Mouse (Mus musculus): Measurements from ENCODE around the gene Dpp7. TPM values are rescaled to one million over a fixed set of nuclear protein-coding genes. Genes with fewer than 3 reads are reported as not detected.

Dpp7 gene
- 19.9 and 23.7 TPM in 2 replicates for polyA plus RNA-seq (2015; fragmentation: Nextera tagmentation; extraction: Ambion mirVana)

DNA sequence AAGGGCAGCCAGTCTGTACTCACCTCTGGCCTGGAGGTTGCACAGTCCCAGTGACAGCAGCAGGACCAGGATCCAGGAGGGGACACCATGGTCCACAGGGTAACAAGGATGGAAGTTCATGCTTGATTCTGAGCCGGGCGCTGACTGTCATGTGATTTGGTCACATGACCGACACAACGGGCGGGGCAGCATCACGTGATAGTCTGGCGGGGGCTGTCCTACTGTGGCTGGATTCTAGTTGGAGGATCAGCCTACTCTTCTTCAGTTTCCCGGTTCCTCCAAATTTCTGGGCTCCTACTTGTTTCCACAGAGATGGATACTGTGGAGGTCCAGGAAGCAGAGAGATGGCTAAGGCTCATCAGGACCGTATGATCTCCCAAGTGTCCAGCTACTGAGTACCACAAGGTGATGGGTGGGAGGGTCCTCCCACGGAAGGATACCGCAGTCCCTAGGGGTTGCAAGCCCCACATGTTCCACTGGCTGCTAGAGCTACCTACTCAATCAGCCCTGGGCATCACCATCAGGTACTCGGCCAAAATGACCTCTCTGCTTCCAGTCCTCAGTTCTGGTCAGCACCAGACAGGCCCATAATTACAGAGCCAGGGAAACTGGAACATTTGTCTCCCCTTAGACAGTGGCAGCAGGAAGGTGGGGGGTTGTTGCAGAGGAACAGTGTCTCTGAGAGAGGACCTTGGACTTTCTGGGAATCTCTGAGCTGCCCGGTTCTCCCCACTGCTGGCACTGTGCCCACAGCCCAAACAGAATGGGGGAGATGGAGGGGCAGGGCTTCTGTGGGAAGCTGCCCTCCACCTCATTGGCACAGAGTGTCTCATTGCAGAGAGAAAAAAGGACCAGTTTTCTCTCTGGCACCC, at the start of gene Dpp7:
Gene Dpp7, minus strand, starts transcription at position 152 of the 872 bp plus-strand sequence.
- Histone ChIP-seq H3K4me2 (replicated peaks) (peak within 1 kb of the TSS; percentile 91), H3K27me3 (no peaks in the 10 kb centered on the region), H3K27ac (no peak within 1 kb of the TSS), H3K4me3 (replicated peaks) (peak within 1 kb of the TSS; percentile 55), H3K4me1 (replicated peaks) (peaks cover 24% of the 10 kb centered on the region), H3K36me3 (peaks cover 26% of the 10 kb centered on the region), H3K9ac (replicated peaks) (peak within 1 kb of the TSS; percentile 60), H3K9me3 (no peaks in the 10 kb centered on the region)
- WGBS, result 3% methylated on average over 13 of the region's 13 CpGs
- ATAC-seq, result peak; percentile 87

DNA sequence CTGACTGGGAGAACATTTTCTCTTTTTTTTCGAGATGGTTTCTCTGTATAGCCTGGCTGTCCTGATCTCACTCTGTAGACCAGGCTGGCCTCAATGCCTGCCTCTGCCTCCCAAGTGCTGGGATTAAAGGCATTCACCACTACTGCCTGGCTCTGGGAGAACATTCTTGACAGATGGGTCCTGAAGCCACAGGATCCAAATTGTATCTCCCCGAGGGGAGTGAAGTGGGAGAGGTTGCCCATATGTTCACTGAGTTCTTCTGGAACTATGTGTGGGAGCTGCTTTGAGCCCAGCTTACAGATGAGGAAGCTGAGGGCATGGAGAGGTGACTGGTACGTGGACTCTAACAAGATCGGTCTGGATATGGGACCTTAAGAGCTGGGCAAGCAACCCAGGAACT, 47.8 kb upstream of the Dpp7 start:
- H3K27me3 ChIP-seq, result peaks cover 25% of the 10 kb centered on the region
- peak overlapping the region; percentile 99 for H3K9ac ChIP-seq (replicated peaks)
- WGBS, result 95% methylated on average over 4 of the region's 4 CpGs
- H3K4me3 ChIP-seq (replicated peaks), result peak overlapping the region; percentile 97
- H3K9me3 ChIP-seq, result no peaks in the 10 kb centered on the region
- no peak for ATAC-seq
- H3K4me1 ChIP-seq (replicated peaks), result peaks cover 44% of the 10 kb centered on the region
- peaks cover 36% of the 10 kb centered on the region for H3K36me3 ChIP-seq
- H3K27ac ChIP-seq, result peak overlapping the region; percentile 92
- peak overlapping the region; percentile 72 for H3K4me2 ChIP-seq (replicated peaks)

GRCm38 (mm10) chr2:25402972-25403601, 46.9 kb upstream of the Dpp7 start:
- H3K27ac ChIP-seq, result peak overlapping the region; percentile 92
- peak; percentile 73 for ATAC-seq
- peaks cover 34% of the 10 kb centered on the region for H3K27me3 ChIP-seq
- H3K9ac ChIP-seq (replicated peaks), result peak overlapping the region; percentile 99
- no peaks in the 10 kb centered on the region for H3K9me3 ChIP-seq
- H3K36me3 ChIP-seq, result peaks cover 27% of the 10 kb centered on the region
- H3K4me1 ChIP-seq (replicated peaks), result peaks cover 44% of the 10 kb centered on the region
- H3K4me3 ChIP-seq (replicated peaks), result peak overlapping the region; percentile 97
- H3K4me2 ChIP-seq (replicated peaks), result peak overlapping the region; percentile 72
- 1% methylated on average over 54 of the region's 54 CpGs for WGBS

DNA sequence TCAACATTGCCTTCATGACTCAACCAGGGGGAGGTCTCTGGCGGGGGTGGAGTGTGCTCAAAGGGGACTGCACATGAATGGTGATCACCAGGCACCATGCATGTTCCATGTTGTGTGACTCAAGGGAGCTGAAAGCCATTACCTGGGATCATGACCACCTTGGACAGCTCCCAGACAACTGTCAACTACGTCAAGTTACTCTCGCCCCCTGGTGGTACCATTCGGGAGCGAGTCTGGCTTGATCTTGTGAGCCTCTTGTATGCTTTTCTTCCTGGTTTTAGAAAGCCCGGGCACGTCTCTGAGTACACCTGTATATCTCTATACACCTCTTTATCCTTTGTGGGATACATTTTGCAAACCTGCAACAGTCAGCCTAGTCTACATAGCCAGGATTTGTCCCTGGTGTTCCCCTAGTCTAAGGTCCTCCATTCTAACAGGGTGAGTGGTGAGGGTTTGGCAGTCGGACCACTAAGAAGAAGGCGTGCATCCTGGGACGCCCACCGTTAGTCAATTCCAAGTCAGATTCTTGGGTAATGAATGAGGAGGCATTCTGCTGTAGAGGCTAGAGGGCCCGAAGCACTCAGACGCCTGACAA, 46.3 kb upstream of the Dpp7 start:
- Histone ChIP-seq H3K9me3 (no peaks in the 10 kb centered on the region), H3K27ac (peak overlapping the region; percentile 92), H3K27me3 (peaks cover 41% of the 10 kb centered on the region), H3K4me2 (replicated peaks) (peak overlapping the region; percentile 72), H3K4me3 (replicated peaks) (peak overlapping the region; percentile 97), H3K4me1 (replicated peaks) (peaks cover 44% of the 10 kb centered on the region), H3K36me3 (peaks cover 21% of the 10 kb centered on the region), H3K9ac (replicated peaks) (peak overlapping the region; percentile 99)
- WGBS, result 0% methylated on average over 13 of the region's 13 CpGs
- ATAC-seq, result peak; percentile 44

DNA sequence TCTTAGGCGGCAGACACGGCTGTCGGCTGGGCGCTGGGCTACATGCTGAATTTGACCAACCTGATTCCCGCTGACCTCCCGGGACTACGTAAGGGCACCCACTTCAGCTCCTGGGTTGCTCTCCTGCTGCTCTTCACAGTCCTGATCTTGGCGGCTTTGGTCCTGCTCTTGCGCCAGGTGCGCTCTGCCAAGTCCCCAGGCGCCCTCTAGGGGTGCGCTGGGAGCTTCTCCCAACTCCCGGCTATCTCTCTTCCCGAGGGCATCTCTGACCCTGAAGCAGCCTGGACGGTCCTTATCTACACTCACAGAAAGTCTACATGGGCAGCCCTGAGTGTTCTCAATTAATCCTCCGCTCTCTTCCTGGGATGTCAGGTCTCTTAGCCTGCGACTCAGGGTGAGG, 44.6 kb upstream of the Dpp7 start:
- H3K9me3 ChIP-seq, result no peaks in the 10 kb centered on the region
- peak overlapping the region; percentile 24 for H3K4me3 ChIP-seq (replicated peaks)
- 0 out of 2 replicates have a peak overlapping the region, but pooled peaks have one; percentile 21 for H3K9ac ChIP-seq (replicated peaks)
- no peak overlapping the region for H3K27ac ChIP-seq
- H3K4me1 ChIP-seq (replicated peaks), result peaks cover 41% of the 10 kb centered on the region
- 3% methylated on average over 17 of the region's 17 CpGs for WGBS
- H3K27me3 ChIP-seq, result peaks cover 58% of the 10 kb centered on the region
- H3K4me2 ChIP-seq (replicated peaks), result peak overlapping the region; percentile 49
- ATAC-seq, result no peak; the same call in 1 of the 2 replicates
- H3K36me3 ChIP-seq, result peaks cover 5% of the 10 kb centered on the region; the same call in 1 of the 2 replicates

DNA sequence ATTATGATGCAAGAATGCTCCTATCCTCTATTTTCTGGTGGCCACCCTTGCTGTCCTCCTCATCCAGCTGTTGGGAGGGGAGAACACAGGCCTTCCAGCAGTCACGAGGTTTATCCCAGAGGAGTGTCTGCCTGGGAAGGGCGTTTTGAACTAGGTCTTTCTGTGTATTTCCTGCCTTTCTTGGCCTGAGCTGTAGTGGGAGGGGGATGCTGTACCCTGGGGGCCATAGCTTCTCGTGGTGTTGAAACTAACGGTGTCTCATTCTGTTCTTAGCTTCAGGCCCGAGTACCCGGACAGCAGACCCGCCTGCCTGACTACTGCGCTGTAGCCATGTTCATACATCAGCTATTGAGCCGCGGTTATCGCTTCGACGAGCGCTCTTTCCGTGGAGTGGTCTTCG, 44.1 kb upstream of the Dpp7 start:
- Histone ChIP-seq H3K4me1 (replicated peaks) (peaks cover 38% of the 10 kb centered on the region), H3K9me3 (no peaks in the 10 kb centered on the region), H3K9ac (replicated peaks) (0 out of 2 replicates have a peak overlapping the region, but pooled peaks have one; percentile 21), H3K4me3 (replicated peaks) (peak overlapping the region; percentile 24), H3K27ac (no peak overlapping the region), H3K4me2 (replicated peaks) (peak overlapping the region; percentile 49), H3K27me3 (peaks cover 62% of the 10 kb centered on the region), H3K36me3 (peaks cover 5% of the 10 kb centered on the region; the same call in 1 of the 2 replicates)
- ATAC-seq, result no peak
- WGBS, result 24% methylated on average over 16 of the region's 16 CpGs

DNA sequence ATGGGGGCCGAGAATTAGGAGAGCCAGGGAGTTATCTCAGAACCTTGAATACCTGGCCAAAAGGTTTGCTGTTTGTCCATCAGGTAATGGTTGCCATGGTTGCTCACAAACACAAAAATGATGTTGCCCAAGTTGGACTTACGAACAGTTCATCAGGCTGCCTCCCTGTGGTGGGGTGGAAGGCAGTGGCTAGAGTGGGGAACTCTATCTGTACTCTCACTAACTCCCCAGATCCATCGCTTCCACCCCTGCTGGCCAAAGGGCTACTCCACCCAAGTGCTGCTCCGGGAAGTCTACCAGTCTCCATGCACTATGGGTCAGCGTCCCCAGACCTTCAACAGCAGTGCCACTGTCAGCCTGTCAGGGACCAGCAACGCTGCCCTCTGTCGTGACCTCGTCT, 42.9 kb upstream of the Dpp7 start, which contains the start of gene Npdc1:
Gene Npdc1, plus strand, starts transcription at position 301 of the 400 bp plus-strand sequence.
- peaks cover 75% of the 10 kb centered on the region for H3K27me3 ChIP-seq
- peaks cover 29% of the 10 kb centered on the region for H3K4me1 ChIP-seq (replicated peaks)
- 63% methylated on average over 8 of the region's 8 CpGs for WGBS
- H3K4me2 ChIP-seq (replicated peaks), result 0 out of 2 replicates have a peak within 1 kb of the TSS, but pooled peaks have one; percentile 49
- no peak within 1 kb of the TSS for H3K27ac ChIP-seq
- H3K9ac ChIP-seq (replicated peaks), result 0 out of 2 replicates have a peak within 1 kb of the TSS, but pooled peaks have one; percentile 21
- H3K4me3 ChIP-seq (replicated peaks), result no peak within 1 kb of the TSS
- H3K36me3 ChIP-seq, result no peaks in the 10 kb centered on the region
- no peaks in the 10 kb centered on the region for H3K9me3 ChIP-seq
- ATAC-seq, result no peak

DNA sequence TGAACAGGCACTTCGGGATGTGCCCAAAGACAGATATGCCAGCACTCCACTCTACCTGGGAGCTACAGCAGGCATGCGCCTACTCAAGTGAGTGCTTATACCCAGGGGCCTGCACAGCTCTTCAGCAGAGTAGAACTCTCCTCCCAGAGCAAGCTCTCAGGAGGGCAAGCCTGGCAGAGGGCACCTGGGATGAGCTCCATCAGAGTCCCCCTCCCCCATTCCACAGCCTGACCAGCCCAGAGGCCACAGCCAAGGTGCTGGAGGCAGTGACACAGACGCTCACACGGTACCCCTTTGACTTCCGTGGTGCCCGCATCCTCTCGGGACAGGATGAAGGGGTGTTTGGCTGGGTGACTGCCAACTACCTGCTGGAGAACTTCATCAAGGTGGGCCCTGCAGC, 41.9 kb upstream of the Dpp7 start:
- Histone ChIP-seq H3K4me1 (replicated peaks) (peaks cover 25% of the 10 kb centered on the region), H3K27me3 (peaks cover 76% of the 10 kb centered on the region), H3K9me3 (no peaks in the 10 kb centered on the region), H3K27ac (no peak overlapping the region), H3K36me3 (no peaks in the 10 kb centered on the region), H3K4me2 (replicated peaks) (no peak overlapping the region), H3K9ac (replicated peaks) (no peak overlapping the region), H3K4me3 (replicated peaks) (no peak overlapping the region)
- WGBS, result 89% methylated on average over 7 of the region's 7 CpGs
- no peak for ATAC-seq

DNA sequence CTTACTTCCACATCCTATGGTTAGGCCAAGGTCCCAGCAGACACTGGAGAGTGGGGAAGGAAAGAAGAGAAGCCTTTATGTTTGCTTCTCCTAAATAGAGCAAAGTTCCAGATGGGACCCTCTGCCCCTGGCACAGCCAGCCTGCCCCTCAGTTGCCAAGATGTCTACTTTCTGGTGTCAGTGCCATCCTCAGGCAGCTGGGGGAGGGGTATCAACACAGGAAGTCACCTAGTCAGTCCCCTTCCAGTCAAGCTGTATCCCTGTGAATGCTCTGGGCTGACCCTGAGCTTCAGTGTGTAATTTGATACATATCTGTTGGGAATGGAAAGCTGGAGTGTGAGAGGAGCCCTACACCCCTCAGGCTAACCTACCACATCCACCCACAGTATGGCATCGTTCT, 40.9 kb upstream of the Dpp7 start:
- Histone ChIP-seq H3K9ac (replicated peaks) (no peak overlapping the region), H3K36me3 (no peaks in the 10 kb centered on the region), H3K4me2 (replicated peaks) (no peak overlapping the region), H3K9me3 (no peaks in the 10 kb centered on the region), H3K27ac (no peak overlapping the region), H3K27me3 (peaks cover 77% of the 10 kb centered on the region), H3K4me3 (replicated peaks) (no peak overlapping the region), H3K4me1 (replicated peaks) (peaks cover 19% of the 10 kb centered on the region)
- ATAC-seq, result no peak
- 50% methylated on average over 1 of the region's 1 CpGs for WGBS

DNA sequence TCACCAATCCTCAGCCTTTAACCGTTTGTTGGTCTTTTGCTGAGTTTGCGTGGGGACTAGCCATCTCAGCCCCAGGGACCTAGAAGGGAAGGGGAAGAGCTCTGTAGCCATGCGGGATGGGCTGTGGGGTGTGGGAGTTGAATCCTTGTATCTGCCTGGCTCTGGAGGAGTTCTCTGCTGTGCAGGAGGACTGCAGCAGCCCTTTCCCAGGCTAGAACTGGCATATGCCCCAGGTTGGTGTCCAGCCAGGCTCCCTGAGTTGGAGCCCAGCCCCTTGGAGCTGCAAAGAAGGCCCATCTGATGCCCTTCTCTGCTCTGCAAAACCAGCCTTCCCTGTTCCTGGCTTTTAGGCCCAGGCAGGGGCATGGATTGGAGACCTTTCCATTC, 40.4 kb upstream of the Dpp7 start:
- H3K27me3 ChIP-seq, result peaks cover 79% of the 10 kb centered on the region
- no peak for ATAC-seq
- no peaks in the 10 kb centered on the region for H3K36me3 ChIP-seq
- peaks cover 19% of the 10 kb centered on the region for H3K4me1 ChIP-seq (replicated peaks)
- H3K27ac ChIP-seq, result no peak overlapping the region
- H3K4me2 ChIP-seq (replicated peaks), result no peak overlapping the region
- peak overlapping the region; percentile 32; the same call in 1 of the 2 replicates for H3K4me3 ChIP-seq (replicated peaks)
- H3K9ac ChIP-seq (replicated peaks), result no peak overlapping the region
- 30% methylated on average over 3 of the region's 3 CpGs for WGBS
- no peaks in the 10 kb centered on the region for H3K9me3 ChIP-seq

DNA sequence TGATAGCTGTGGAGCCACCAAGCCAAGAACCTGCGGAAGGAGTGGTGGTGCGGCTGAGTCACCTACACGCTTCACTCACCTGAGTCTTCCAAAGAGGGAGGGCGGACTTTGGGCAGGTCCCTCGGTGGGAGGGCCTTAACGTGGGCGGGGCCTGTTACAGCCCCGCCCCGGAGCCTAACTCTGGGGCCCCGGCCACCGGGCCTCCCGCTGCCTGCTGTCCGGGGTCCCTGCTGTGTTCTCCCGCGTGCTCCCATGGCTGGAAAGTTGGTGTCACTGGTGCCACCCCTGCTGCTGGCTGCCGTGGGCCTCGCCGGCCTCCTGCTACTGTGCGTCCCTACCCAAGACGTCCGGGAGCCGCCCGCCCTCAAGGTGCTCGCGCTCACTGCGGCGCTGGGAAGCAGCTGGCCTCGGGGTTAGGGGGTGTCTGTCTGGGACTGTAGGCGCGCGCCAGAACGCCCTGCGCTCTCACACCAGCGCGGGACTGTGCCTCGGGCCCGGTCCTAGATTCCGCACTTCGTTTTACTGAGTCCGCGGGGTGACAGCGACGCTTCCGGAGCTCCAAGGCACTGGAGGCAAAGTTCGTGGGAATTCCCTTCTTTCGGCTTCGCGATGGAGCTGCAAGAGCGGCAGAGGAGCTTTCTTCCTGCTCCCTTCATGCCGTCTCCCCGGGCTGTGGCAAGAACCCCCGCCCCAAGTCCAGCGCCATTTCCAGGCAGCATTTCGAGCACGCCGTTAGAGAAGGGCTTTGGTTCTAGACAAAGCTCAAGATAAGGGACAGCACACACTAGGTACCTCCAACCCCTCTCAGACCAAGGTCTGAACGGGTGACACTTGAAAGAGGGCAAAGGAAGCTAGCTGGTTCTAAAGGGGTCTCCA, 39.8 kb upstream of the Dpp7 start, which contains the start of gene Entpd2:
Gene Entpd2, plus strand, starts transcription at position 154 of the 876 bp plus-strand sequence.
- Histone ChIP-seq H3K9me3 (no peaks in the 10 kb centered on the region), H3K4me3 (replicated peaks) (peak within 1 kb of the TSS; percentile 32), H3K27ac (no peak within 1 kb of the TSS), H3K27me3 (peaks cover 72% of the 10 kb centered on the region), H3K4me1 (replicated peaks) (peaks cover 19% of the 10 kb centered on the region), H3K4me2 (replicated peaks) (peak within 1 kb of the TSS; percentile 58), H3K9ac (replicated peaks) (peak within 1 kb of the TSS; percentile 47; the same call in 1 of the 2 replicates), H3K36me3 (no peaks in the 10 kb centered on the region)
- 2% methylated on average over 57 of the region's 57 CpGs for WGBS
- ATAC-seq, result no peak

All from midbrain, embryonic 13.5 days (tissue).